Mouse (Mus musculus): ENCODE data around the gene AI413582. TPM values are rescaled to one million over a fixed set of nuclear protein-coding genes. Genes with fewer than 3 reads are reported as not detected.
A peak's percentile ranks its signal among the peaks of the same experiment; 100 is the strongest.

The AI413582 gene
- polyA plus RNA-seq, 1 experiment from 2014 or later = 35.3 TPM

DNA sequence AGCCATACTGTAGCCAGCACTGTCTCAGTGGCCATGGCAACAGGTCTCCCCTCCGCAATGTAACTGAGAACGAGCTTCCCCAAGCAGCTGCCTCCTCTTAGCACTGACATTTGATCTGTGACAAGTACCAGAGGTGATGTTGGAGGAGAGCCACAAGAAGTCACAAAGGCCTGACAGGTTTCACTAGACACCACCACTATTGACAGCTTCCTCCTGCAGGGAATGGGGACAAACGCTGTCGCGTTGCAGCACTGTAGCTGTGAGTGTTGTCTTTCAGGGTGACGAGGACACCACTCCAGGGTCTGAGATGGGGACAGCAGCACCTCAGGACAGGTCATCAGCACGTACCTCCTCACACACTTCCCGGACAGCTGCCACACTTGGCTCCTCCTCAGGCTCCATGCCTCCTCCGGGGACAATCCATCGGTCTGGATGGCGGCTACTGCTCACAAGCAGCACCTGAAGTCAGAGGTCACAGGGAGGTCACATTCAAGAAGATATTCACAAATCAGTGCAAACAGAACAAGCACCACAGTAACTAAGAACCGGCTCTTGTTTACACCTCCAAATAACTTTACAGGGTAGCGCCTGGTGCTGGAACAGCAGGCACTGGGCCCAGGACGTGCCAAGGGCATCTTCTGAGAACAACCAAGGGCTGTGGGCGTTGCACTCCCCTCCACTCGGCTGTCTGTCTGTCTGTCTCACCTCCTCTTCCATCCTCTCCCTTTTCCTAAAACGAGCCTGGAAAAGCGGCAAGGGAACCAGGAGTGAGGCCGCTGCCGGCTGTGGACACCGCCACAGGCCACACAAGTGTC, 31.0 kb upstream of the AI413582 start:
- ATAC-seq (ENCODE audit: insufficient number of reproducible peaks, low FRiP score, low TSS enrichment, low read depth) = no peak
- H3K9me3 ChIP-seq (replicated peaks) = no peaks in the 10 kb centered on the region
- no peak overlapping the region for H3K27ac ChIP-seq (replicated peaks)
- H3K36me3 ChIP-seq = peaks cover 45% of the 10 kb centered on the region
- peaks cover 19% of the 10 kb centered on the region for H3K4me1 ChIP-seq
- H3K9ac ChIP-seq = no peak overlapping the region
- 73% methylated on average over 21 of the region's 21 CpGs for WGBS
- no peaks in the 10 kb centered on the region for H3K27me3 ChIP-seq
- H3K4me3 ChIP-seq (replicated peaks) = no peak overlapping the region
- H3K4me2 ChIP-seq (replicated peaks) = no peak overlapping the region

DNA sequence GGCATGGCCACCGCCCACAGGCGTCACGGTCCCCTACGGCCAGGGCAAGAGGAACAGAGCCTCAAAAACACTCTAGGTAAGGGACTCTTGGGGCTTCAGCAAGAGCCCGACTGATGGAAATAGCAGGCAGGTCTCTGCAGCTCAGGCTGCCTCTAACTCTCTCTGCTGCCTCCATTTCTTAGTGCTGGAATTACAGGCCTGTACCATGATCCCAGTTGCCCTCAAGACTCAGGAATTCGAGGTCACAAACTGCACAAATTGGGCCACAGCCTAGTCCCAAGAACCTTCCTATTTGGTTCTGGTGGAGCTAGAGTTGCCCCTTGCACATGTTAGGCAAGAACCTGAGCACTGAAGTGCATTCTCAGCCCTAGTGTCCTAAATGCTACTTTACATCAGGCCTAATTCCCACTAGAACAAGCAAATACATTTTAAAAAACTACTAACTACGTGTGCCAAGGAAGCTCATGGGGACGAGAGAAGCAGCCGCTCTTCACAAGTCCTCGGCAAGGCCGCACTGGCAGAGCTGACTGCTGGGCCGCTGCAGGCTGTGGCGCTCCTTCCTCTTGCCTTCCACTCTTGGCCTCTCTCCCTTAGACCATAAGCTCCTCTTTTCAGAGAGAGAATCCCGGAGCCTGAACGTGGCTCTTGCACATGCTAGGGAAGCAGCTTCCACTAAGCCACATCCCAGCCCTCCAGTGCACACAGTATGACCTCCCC, 30.3 kb upstream of the AI413582 start:
- Histone ChIP-seq H3K27me3 (no peaks in the 10 kb centered on the region), H3K4me2 (replicated peaks) (no peak overlapping the region), H3K4me1 (peaks cover 23% of the 10 kb centered on the region), H3K4me3 (replicated peaks) (no peak overlapping the region), H3K9ac (no peak overlapping the region), H3K36me3 (peaks cover 45% of the 10 kb centered on the region), H3K27ac (replicated peaks) (no peak overlapping the region), H3K9me3 (replicated peaks) (no peaks in the 10 kb centered on the region)
- 82% methylated on average over 15 of the region's 15 CpGs for WGBS
- ATAC-seq (ENCODE audit: insufficient number of reproducible peaks, low FRiP score, low TSS enrichment, low read depth) = no peak

- Histone ChIP-seq H3K9me3 (replicated peaks) (no peaks in the 10 kb centered on the region), H3K4me1 (peaks cover 31% of the 10 kb centered on the region), H3K9ac (no peak overlapping the region), H3K36me3 (peaks cover 50% of the 10 kb centered on the region), H3K4me3 (replicated peaks) (no peak overlapping the region), H3K27me3 (no peaks in the 10 kb centered on the region), H3K27ac (replicated peaks) (no peak overlapping the region), H3K4me2 (replicated peaks) (no peak overlapping the region)
- no peak for ATAC-seq (ENCODE audit: insufficient number of reproducible peaks, low FRiP score, low TSS enrichment, low read depth)
- 96% methylated on average over 7 of the region's 7 CpGs for WGBS
These were observed 27.0 kb upstream of the AI413582 start for GRCm38 (mm10) chr17:27592565-27592910.

- Histone ChIP-seq H3K36me3 (peaks cover 50% of the 10 kb centered on the region), H3K27ac (replicated peaks) (0 out of 2 replicates have a peak overlapping the region, but pooled peaks have one; percentile 7), H3K9ac (no peak overlapping the region), H3K4me3 (replicated peaks) (no peak overlapping the region), H3K27me3 (no peaks in the 10 kb centered on the region), H3K4me1 (peaks cover 36% of the 10 kb centered on the region), H3K9me3 (replicated peaks) (no peaks in the 10 kb centered on the region), H3K4me2 (replicated peaks) (no peak overlapping the region)
- no peak for ATAC-seq (ENCODE audit: insufficient number of reproducible peaks, low FRiP score, low TSS enrichment, low read depth)
- WGBS = 77% methylated on average over 12 of the region's 12 CpGs
These were observed 26.4 kb upstream of the AI413582 start for GRCm38 (mm10) chr17:27591826-27592564.

- H3K27ac ChIP-seq (replicated peaks) = no peak overlapping the region
- ATAC-seq (ENCODE audit: insufficient number of reproducible peaks, low FRiP score, low TSS enrichment, low read depth) = no peak
- H3K36me3 ChIP-seq = peaks cover 30% of the 10 kb centered on the region
- peaks cover 36% of the 10 kb centered on the region for H3K4me1 ChIP-seq
- H3K4me2 ChIP-seq (replicated peaks) = no peak overlapping the region
- H3K9me3 ChIP-seq (replicated peaks) = no peaks in the 10 kb centered on the region
- H3K9ac ChIP-seq = no peak overlapping the region
- no peak overlapping the region for H3K4me3 ChIP-seq (replicated peaks)
- H3K27me3 ChIP-seq = no peaks in the 10 kb centered on the region
- WGBS = 70% methylated on average over 8 of the region's 8 CpGs
These were observed 22.7 kb upstream of the AI413582 start for GRCm38 (mm10) chr17:27588231-27588630.

DNA sequence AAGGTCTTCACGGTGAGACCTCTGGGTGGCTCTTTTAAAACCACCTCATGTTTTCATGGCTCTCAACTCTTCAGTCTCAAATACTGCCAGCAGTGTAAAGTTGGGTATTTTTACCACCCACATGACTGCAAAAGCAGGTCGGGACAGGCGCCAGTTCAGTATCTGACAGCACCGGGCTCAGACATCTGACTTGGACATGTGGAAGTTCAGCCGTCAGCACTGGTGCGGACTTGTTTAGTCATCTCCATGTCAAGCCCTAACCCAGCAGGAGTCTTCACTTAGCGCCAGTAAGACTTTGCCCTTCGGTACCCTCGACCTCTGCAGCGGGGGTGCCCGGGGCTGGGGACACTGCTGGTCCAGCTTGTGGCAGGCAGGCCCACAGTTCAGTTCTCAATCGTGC, 21.7 kb upstream of the AI413582 start:
- H3K36me3 ChIP-seq = peaks cover 29% of the 10 kb centered on the region
- no peaks in the 10 kb centered on the region for H3K27me3 ChIP-seq
- WGBS = 61% methylated on average over 12 of the region's 12 CpGs
- H3K4me2 ChIP-seq (replicated peaks) = no peak overlapping the region
- H3K27ac ChIP-seq (replicated peaks) = peak overlapping the region; percentile 13
- H3K9ac ChIP-seq = no peak overlapping the region
- peaks cover 36% of the 10 kb centered on the region for H3K4me1 ChIP-seq
- H3K9me3 ChIP-seq (replicated peaks) = no peaks in the 10 kb centered on the region
- no peak overlapping the region for H3K4me3 ChIP-seq (replicated peaks)
- ATAC-seq (ENCODE audit: insufficient number of reproducible peaks, low FRiP score, low TSS enrichment, low read depth) = no peak

GRCm38 (mm10) chr17:27586661-27587060, 21.1 kb upstream of the AI413582 start:
- Histone ChIP-seq H3K4me3 (replicated peaks) (no peak overlapping the region), H3K4me1 (peaks cover 31% of the 10 kb centered on the region), H3K9me3 (replicated peaks) (no peaks in the 10 kb centered on the region), H3K9ac (no peak overlapping the region), H3K27me3 (no peaks in the 10 kb centered on the region), H3K27ac (replicated peaks) (peak overlapping the region; percentile 13; the same call in 1 of the 2 replicates), H3K36me3 (peaks cover 32% of the 10 kb centered on the region), H3K4me2 (replicated peaks) (no peak overlapping the region)
- no peak for ATAC-seq (ENCODE audit: insufficient number of reproducible peaks, low FRiP score, low TSS enrichment, low read depth)
- WGBS = 58% methylated on average over 9 of the region's 9 CpGs

DNA sequence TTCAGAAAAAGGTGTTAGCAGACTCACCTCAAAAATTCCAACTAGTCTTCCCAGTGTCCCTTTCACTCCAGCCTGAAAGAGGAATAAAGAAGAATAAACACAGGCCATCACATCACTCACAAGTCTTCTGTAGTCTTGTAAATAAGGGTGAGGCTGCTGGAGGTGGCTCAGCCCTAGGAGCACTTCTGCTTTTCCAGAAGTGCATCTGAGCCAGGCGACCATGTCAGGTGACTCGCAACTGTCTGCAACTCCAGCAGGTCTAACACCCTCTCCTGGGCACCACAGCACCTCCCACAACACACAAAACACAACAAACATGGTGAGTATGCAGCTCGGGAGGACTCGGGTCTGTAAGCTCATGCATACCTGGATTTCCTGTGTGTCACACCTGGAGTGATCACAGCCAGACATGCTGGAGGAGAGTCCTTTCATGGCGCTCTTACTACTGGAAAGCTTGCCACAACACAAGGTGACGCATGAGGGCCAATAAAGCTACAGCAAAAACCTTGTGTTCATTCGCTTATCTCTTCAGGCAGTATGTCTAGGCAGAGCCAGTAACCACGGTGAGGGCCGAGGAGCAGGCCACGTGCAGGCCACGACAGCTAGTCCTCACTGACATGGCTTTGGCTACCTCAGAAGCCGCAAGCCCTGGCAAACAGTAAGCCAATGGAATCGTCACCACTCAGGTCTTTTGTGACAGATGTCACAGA, 17.8 kb upstream of the AI413582 start:
- Histone ChIP-seq H3K36me3 (peaks cover 58% of the 10 kb centered on the region), H3K9me3 (replicated peaks) (no peaks in the 10 kb centered on the region), H3K4me2 (replicated peaks) (no peak overlapping the region), H3K27ac (replicated peaks) (no peak overlapping the region), H3K4me1 (peaks cover 17% of the 10 kb centered on the region), H3K9ac (no peak overlapping the region), H3K4me3 (replicated peaks) (no peak overlapping the region), H3K27me3 (no peaks in the 10 kb centered on the region)
- no peak for ATAC-seq (ENCODE audit: insufficient number of reproducible peaks, low FRiP score, low TSS enrichment, low read depth)
- 91% methylated on average over 13 of the region's 13 CpGs for WGBS

DNA sequence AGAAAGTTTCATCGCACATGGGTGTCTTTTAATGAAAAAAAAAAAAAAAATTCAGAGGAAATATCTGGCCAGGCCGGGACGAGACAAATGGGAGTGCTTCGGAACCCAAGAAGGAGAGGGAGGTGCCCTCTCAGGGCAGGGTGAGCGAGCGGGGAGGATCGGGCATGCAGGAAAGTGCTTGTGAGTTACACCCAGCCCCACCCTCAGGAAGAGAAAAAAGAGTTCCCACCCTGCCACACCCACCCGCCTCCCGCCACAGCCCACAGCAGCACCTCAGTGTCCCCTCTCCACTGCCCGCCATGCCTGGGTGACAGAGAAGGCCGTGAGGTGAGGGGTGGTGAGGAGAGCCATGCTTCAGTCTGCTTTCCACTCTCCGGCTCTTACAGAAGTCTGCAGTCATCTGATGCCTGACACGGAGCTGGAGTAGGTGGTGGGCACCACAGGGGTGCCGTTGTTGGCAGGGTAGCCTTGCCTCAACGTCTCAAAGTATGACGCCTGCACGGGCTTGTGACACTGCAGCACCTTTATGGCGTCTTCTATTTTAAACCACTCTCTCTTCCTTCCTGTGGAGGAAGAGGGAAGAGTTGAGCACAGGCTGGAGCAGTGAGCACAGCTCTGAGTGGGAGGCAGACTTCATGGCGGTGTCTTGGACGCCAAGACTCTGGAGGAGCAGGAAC, 15.0 kb upstream of the AI413582 start:
- Histone ChIP-seq H3K4me3 (replicated peaks) (no peak overlapping the region), H3K27ac (replicated peaks) (no peak overlapping the region), H3K4me1 (no peaks in the 10 kb centered on the region), H3K36me3 (peaks cover 65% of the 10 kb centered on the region), H3K9ac (no peak overlapping the region), H3K4me2 (replicated peaks) (no peak overlapping the region), H3K27me3 (no peaks in the 10 kb centered on the region), H3K9me3 (replicated peaks) (no peaks in the 10 kb centered on the region)
- 85% methylated on average over 20 of the region's 20 CpGs for WGBS
- no peak for ATAC-seq (ENCODE audit: insufficient number of reproducible peaks, low FRiP score, low TSS enrichment, low read depth)

GRCm38 (mm10) chr17:27579816-27580215, 14.3 kb upstream of the AI413582 start:
- 89% methylated on average over 8 of the region's 8 CpGs for WGBS
- H3K9me3 ChIP-seq (replicated peaks) = no peaks in the 10 kb centered on the region
- H3K36me3 ChIP-seq = peaks cover 65% of the 10 kb centered on the region
- no peak overlapping the region for H3K27ac ChIP-seq (replicated peaks)
- H3K27me3 ChIP-seq = no peaks in the 10 kb centered on the region
- no peak overlapping the region for H3K4me3 ChIP-seq (replicated peaks)
- no peak overlapping the region for H3K9ac ChIP-seq
- no peak overlapping the region for H3K4me2 ChIP-seq (replicated peaks)
- no peak for ATAC-seq (ENCODE audit: insufficient number of reproducible peaks, low FRiP score, low TSS enrichment, low read depth)
- H3K4me1 ChIP-seq = no peaks in the 10 kb centered on the region
